Mouse (Mus musculus) CH12.LX (cell line): ENCODE results near the gene Taar8a.
"Not testable (repeated sequence)": the region's sequence is repeated elsewhere in the genome, so short reads cannot be mapped to it uniquely, and the experiment has no call there.

Experiments
- BHLHE40 ChIP-seq: IDR thresholded peaks from 2 replicates; pipeline ENCODE4 v1.6.1; 2011; ENCODE audit warnings: mild to moderate bottlenecking, low read depth, low read length, improper control_type of control experiment
- CTCF ChIP-seq, 2 experiments: IDR thresholded peaks in 1 of 2; conservative IDR thresholded peaks in 1 of 2; 2 replicates each; pipeline ENCODE4 v1.5.1; 2011 to 2012; ENCODE audit warnings: low read depth in 2 of 2, low read length in 2 of 2, improper control_type of control experiment in 1 of 2, inconsistent platforms in 1 of 2, mild to moderate bottlenecking in 1 of 2, moderate library complexity in 1 of 2
- EP300 ChIP-seq: IDR thresholded peaks from 2 replicates; pipeline ENCODE4 v1.6.1; 2011; ENCODE audit warnings: low read length, improper control_type of control experiment
- ETS1 ChIP-seq: conservative IDR thresholded peaks from 2 replicates; pipeline ENCODE4 v1.6.1; 2012; ENCODE audit warnings: low read depth, mild to moderate bottlenecking, inconsistent platforms, low read length, improper control_type of control experiment, moderate library complexity
- KAT2A ChIP-seq: IDR thresholded peaks from 2 replicates; pipeline ENCODE4 v1.6.1; 2012; ENCODE audit warnings: low read length, improper control_type of control experiment, inconsistent platforms; ENCODE audit not compliant: insufficient replicate concordance
- MEF2A ChIP-seq: IDR thresholded peaks from 2 replicates; pipeline ENCODE4 v1.6.1; 2014; ENCODE audit warnings: low read depth, mild to moderate bottlenecking, inconsistent platforms, low read length, improper control_type of control experiment, borderline replicate concordance
- NELFE ChIP-seq: IDR thresholded peaks from 2 replicates; pipeline ENCODE4 v1.6.1; 2011; ENCODE audit warnings: low read depth, low read length, improper control_type of control experiment
- NRF1 ChIP-seq: IDR thresholded peaks from 2 replicates; pipeline ENCODE4 v1.6.1; 2014; ENCODE audit warnings: low read depth, mild to moderate bottlenecking, inconsistent platforms, low read length, improper control_type of control experiment, moderate library complexity
- USF1 ChIP-seq: IDR thresholded peaks from 2 replicates; pipeline ENCODE4 v1.6.1; 2014; ENCODE audit warnings: low read depth, mild to moderate bottlenecking, inconsistent platforms, low read length, improper control_type of control experiment
- USF2 ChIP-seq: conservative IDR thresholded peaks from 2 replicates; pipeline ENCODE4 v1.6.1; 2011; ENCODE audit warnings: low read depth, low read length, improper control_type of control experiment

DNA sequence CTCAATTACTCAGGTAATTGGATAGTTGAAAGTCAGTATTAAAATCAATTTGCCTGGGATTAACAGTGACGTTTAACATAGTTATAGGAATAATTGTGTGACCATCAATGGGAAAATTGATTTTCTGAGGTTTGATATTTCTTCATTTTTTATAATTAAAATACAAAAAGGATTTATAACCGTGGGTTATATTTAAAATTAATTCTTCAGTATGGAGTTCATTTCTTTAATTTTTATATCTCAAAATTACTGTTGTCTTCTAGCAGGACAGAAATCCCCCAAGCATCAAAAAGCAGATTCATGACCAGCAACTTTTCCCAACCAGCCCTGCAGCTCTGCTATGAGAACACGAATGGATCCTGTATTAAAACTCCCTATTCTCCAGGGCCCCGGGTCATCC, at the start of gene Taar8a:
- not testable (repeated sequence) for TF ChIP-seq USF2; USF1; EP300; CTCF (conservative IDR thresholded peaks at IDR 0.05 in 1 of 2, IDR thresholded peaks at IDR 0.05 in 1 of 2; ENCODE audit: low read depth in 2 of 2, low read length in 2 of 2); NRF1; MEF2A; KAT2A; NELFE; ETS1; BHLHE40
